Mouse (Mus musculus): ENCODE results near the gene Mical2.

Gene Mical2

DNA sequence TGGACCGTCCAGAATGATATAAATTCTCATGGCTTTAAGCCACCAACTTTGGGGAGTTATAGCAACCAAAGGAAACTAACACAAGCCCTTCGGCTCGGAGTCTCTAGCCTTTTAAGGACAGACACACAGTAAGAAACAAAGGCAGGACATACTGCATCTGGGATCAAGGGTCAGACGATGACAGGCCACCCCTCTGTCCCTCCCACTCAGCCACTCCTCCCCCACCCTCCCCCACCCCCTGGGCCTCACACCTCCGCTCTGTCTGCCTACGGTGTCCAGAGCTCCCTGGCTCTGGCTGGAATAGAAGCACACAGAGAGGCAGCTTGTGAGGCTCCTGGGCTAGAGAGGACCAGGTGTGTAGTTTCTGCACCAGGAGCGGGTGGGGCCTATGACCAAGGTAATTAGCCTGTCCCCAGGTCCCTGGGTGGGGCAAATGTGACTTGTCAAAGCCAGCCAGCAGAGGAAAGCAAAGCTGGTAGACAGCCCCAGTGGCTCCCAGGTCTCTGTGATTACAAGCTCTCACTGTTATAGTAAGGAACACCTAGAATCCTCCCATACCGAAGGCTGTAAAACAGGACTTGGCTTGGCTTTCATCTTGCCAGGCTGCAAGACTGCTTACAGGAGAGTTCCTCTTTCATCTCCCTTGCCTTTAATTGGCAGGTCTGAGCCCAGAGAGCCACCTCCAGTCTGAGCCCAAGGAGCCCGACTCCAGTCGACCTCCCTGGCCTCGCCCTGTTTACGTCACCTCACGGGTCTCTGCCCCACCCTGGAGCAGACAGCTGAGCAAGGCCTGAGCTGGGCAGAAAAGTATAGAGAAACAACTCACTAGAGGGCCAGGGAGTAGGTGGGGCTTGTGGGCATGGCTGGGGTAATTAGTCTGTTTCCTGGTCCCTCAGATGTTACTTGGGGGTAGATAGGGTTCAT is 37.9 kb upstream of the Mical2 start:
- H3K9me3 ChIP-seq (ENCODE audit: low read length): peaks cover 8% of the 10 kb centered on the region; the same call in 1 of the 2 replicates
- no peak overlapping the region for H3K4me3 ChIP-seq (replicated peaks; ENCODE audit: low read length)
- no peaks in the 10 kb centered on the region for H3K27me3 ChIP-seq (ENCODE audit: insufficient read depth, low read length)
- no peak for TF ChIP-seq POU5F1 (IDR thresholded peaks at IDR 0.05; ENCODE audit: borderline replicate concordance, low read length)
- no peak for TF ChIP-seq NANOG (IDR thresholded peaks at IDR 0.05; ENCODE audit: borderline replicate concordance, low read length)
- TF ChIP-seq CTCF (conservative IDR thresholded peaks at IDR 0.05; ENCODE audit: low read length): no peak
- peaks cover 2% of the 10 kb centered on the region; the same call in 1 of the 2 replicates for H3K4me1 ChIP-seq (replicated peaks; ENCODE audit: low read depth, low read length)
- H3K36me3 ChIP-seq (ENCODE audit: insufficient read depth, low read length): no peaks in the 10 kb centered on the region

DNA sequence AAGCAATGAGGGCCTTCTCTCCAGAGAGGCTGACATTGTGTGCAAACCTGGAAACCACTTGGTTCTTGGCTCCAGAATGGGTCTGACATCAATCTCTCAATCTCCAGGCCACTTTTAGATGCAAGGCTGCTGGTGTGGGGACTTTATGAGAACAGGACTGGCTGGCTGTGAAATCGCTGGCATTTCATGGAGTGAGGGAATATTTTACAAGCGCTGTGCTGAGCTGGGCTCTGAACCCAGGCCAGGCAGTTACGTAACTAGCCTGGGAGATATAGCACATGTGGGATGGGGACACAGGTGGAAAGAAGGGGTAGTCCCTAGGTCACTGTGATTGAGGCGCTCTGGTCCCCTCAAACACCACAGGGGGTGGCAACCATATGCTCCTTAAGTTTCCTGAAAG is 33.4 kb upstream of the Mical2 start:
- no peak for TF ChIP-seq POU5F1 (IDR thresholded peaks at IDR 0.05; ENCODE audit: borderline replicate concordance, low read length)
- no peak for TF ChIP-seq CTCF (conservative IDR thresholded peaks at IDR 0.05; ENCODE audit: low read length)
- no peak for TF ChIP-seq NANOG (IDR thresholded peaks at IDR 0.05; ENCODE audit: borderline replicate concordance, low read length)

DNA sequence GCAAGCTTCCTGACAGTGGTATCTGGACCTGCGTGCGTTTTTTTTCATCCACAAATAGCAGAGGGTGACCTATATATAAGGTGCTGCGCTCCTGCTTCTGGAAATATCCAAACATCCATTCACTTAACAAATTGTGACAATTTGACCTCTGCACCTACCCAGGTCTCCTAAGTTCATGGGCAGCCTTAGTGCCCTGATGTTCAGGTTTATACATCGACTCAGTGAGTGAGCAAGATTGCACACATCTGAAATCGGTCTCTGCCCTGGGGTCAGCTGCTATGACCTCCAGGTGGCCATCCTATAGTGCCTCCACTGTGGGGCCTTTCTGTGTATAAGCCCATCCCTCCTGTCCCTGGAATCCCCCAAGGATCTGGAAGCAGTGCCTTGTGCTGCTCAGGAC is 32.9 kb upstream of the Mical2 start:
- no peaks in the 10 kb centered on the region for H3K27me3 ChIP-seq (ENCODE audit: insufficient read depth, low read length)
- no peak for TF ChIP-seq POU5F1 (IDR thresholded peaks at IDR 0.05; ENCODE audit: borderline replicate concordance, low read length)
- TF ChIP-seq NANOG (IDR thresholded peaks at IDR 0.05; ENCODE audit: borderline replicate concordance, low read length): no peak
- no peak for TF ChIP-seq CTCF (conservative IDR thresholded peaks at IDR 0.05; ENCODE audit: low read length)
- H3K9me3 ChIP-seq (ENCODE audit: low read length): peaks cover 8% of the 10 kb centered on the region; the same call in 1 of the 2 replicates
- H3K36me3 ChIP-seq (ENCODE audit: insufficient read depth, low read length): no peaks in the 10 kb centered on the region
- no peak overlapping the region for H3K4me3 ChIP-seq (replicated peaks; ENCODE audit: low read length)
- peaks cover 2% of the 10 kb centered on the region; the same call in 1 of the 2 replicates for H3K4me1 ChIP-seq (replicated peaks; ENCODE audit: low read depth, low read length)

More for the DNA sequence above, 33.4 kb upstream of the Mical2 start:
- no peaks in the 10 kb centered on the region for H3K36me3 ChIP-seq (ENCODE audit: insufficient read depth, low read length)
- peaks cover 8% of the 10 kb centered on the region; the same call in 1 of the 2 replicates for H3K9me3 ChIP-seq (ENCODE audit: low read length)
- H3K27me3 ChIP-seq (ENCODE audit: insufficient read depth, low read length): no peaks in the 10 kb centered on the region
- no peak overlapping the region for H3K4me3 ChIP-seq (replicated peaks; ENCODE audit: low read length)
- H3K4me1 ChIP-seq (replicated peaks; ENCODE audit: low read depth, low read length): peaks cover 2% of the 10 kb centered on the region; the same call in 1 of the 2 replicates

GRCm38 (mm10) chr7:112194286-112194685 is 31.4 kb upstream of the Mical2 start:
- no peaks in the 10 kb centered on the region for H3K36me3 ChIP-seq (ENCODE audit: insufficient read depth, low read length)
- no peak for TF ChIP-seq CTCF (conservative IDR thresholded peaks at IDR 0.05; ENCODE audit: low read length)
- TF ChIP-seq POU5F1 (IDR thresholded peaks at IDR 0.05; ENCODE audit: borderline replicate concordance, low read length): no peak
- TF ChIP-seq NANOG (IDR thresholded peaks at IDR 0.05; ENCODE audit: borderline replicate concordance, low read length): no peak
- no peak overlapping the region for H3K4me3 ChIP-seq (replicated peaks; ENCODE audit: low read length)
- no peaks in the 10 kb centered on the region; the same call in 1 of the 2 replicates for H3K9me3 ChIP-seq (ENCODE audit: low read length)
- no peaks in the 10 kb centered on the region for H3K4me1 ChIP-seq (replicated peaks; ENCODE audit: low read depth, low read length)
- H3K27me3 ChIP-seq (ENCODE audit: insufficient read depth, low read length): no peaks in the 10 kb centered on the region

DNA sequence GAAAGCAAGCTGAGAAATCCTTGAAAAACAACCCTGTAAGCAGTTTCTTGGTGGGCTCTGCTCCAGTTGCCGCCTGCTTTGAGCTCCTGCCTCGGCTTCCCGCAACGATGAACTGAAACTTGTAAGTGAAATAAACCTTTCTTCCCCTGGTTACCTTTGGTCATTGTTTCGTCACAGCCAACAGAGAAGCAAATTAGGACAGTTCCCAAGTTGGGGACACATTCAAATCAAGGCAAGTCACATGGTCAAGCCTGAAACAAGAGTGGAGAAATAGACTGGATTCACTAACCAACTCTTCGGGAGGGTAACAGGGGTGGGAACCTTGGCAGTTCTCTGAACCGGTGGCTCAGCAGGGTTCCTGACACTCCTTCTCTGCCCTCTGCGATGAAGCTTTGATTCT is 28.2 kb upstream of the Mical2 start:
- H3K4me1 ChIP-seq (replicated peaks; ENCODE audit: low read depth, low read length): peaks cover 9% of the 10 kb centered on the region; the same call in 1 of the 2 replicates
- no peak overlapping the region for H3K4me3 ChIP-seq (replicated peaks; ENCODE audit: low read length)
- peaks cover 4% of the 10 kb centered on the region; the same call in 1 of the 2 replicates for H3K27me3 ChIP-seq (ENCODE audit: insufficient read depth, low read length)
- no peaks in the 10 kb centered on the region for H3K36me3 ChIP-seq (ENCODE audit: insufficient read depth, low read length)
- TF ChIP-seq NANOG (IDR thresholded peaks at IDR 0.05; ENCODE audit: borderline replicate concordance, low read length): no peak
- TF ChIP-seq POU5F1 (IDR thresholded peaks at IDR 0.05; ENCODE audit: borderline replicate concordance, low read length): no peak
- TF ChIP-seq CTCF (conservative IDR thresholded peaks at IDR 0.05; ENCODE audit: low read length): no peak
- no peaks in the 10 kb centered on the region for H3K9me3 ChIP-seq (ENCODE audit: low read length)

- Histone ChIP-seq H3K9me3 (ENCODE audit: low read length) (no peaks in the 10 kb centered on the region), H3K27me3 (ENCODE audit: insufficient read depth, low read length) (peaks cover 4% of the 10 kb centered on the region; the same call in 1 of the 2 replicates), H3K4me1 (replicated peaks; ENCODE audit: low read depth, low read length) (peaks cover 9% of the 10 kb centered on the region; the same call in 1 of the 2 replicates), H3K4me3 (replicated peaks; ENCODE audit: low read length) (no peak overlapping the region), H3K36me3 (ENCODE audit: insufficient read depth, low read length) (no peaks in the 10 kb centered on the region)
- TF ChIP-seq NANOG (IDR thresholded peaks at IDR 0.05; ENCODE audit: borderline replicate concordance, low read length): no peak
- no peak for TF ChIP-seq POU5F1 (IDR thresholded peaks at IDR 0.05; ENCODE audit: borderline replicate concordance, low read length)
- TF ChIP-seq CTCF (conservative IDR thresholded peaks at IDR 0.05; ENCODE audit: low read length): no peak
Observed at GRCm38 (mm10) chr7:112199343-112199742, 26.3 kb upstream of the Mical2 start.

DNA sequence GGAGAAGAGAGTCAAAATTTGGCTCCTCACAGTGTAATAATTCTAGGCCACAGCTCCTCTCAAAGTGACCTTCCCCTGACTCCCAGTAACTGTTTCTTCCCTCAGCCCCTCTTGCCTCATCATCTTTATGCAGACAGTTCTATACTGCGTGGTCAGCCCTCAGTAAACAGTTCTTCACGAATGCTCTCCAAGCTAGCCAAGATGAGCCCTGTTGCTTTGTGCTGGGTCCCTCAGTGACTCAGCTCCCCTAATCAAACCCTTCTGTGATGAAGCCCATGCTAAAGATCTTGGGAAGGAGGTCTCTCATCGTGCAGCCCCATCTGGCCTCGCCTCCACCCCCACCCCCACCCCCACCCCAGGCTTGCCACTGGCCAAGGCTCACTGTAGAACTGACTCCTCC is 24.9 kb upstream of the Mical2 start:
- Histone ChIP-seq H3K4me1 (replicated peaks; ENCODE audit: low read depth, low read length) (peaks cover 9% of the 10 kb centered on the region; the same call in 1 of the 2 replicates), H3K36me3 (ENCODE audit: insufficient read depth, low read length) (no peaks in the 10 kb centered on the region), H3K4me3 (replicated peaks; ENCODE audit: low read length) (no peak overlapping the region), H3K9me3 (ENCODE audit: low read length) (no peaks in the 10 kb centered on the region), H3K27me3 (ENCODE audit: insufficient read depth, low read length) (peaks cover 4% of the 10 kb centered on the region; the same call in 1 of the 2 replicates)
- TF ChIP-seq POU5F1 (IDR thresholded peaks at IDR 0.05; ENCODE audit: borderline replicate concordance, low read length) (no peak), NANOG (IDR thresholded peaks at IDR 0.05; ENCODE audit: borderline replicate concordance, low read length) (no peak), CTCF (conservative IDR thresholded peaks at IDR 0.05; ENCODE audit: low read length) (no peak)

DNA sequence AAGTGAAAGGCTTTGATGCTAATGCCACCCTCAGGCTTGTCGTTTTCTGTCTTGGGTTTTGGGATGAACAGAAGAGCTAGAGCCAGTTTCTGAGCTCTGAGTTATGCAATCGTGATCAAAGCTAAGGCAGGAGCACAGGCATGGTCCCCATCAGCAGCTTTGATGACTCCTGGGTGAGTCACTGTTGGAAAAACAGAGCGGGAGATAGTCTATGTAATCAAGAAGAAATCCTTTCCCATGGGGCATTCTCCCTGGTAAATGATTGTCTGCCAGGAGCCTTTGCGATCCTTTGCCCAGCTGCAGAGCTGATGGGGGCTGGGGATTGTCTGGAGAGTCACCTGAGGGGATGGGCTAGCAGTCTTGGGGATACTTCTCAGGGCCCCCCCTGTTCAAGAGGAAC is 23.5 kb upstream of the Mical2 start:
- peaks cover 4% of the 10 kb centered on the region; the same call in 1 of the 2 replicates for H3K27me3 ChIP-seq (ENCODE audit: insufficient read depth, low read length)
- H3K36me3 ChIP-seq (ENCODE audit: insufficient read depth, low read length): no peaks in the 10 kb centered on the region
- no peak overlapping the region for H3K4me3 ChIP-seq (replicated peaks; ENCODE audit: low read length)
- H3K4me1 ChIP-seq (replicated peaks; ENCODE audit: low read depth, low read length): peaks cover 9% of the 10 kb centered on the region; the same call in 1 of the 2 replicates
- TF ChIP-seq CTCF (conservative IDR thresholded peaks at IDR 0.05; ENCODE audit: low read length) (no peak), NANOG (IDR thresholded peaks at IDR 0.05; ENCODE audit: borderline replicate concordance, low read length) (no peak), POU5F1 (IDR thresholded peaks at IDR 0.05; ENCODE audit: borderline replicate concordance, low read length) (no peak)
- H3K9me3 ChIP-seq (ENCODE audit: low read length): no peaks in the 10 kb centered on the region

Measured in E14TG2a.4 (cell line).